Mouse (Mus musculus): Measurements from ENCODE around the gene Ppil6.

The Ppil6 gene

DNA sequence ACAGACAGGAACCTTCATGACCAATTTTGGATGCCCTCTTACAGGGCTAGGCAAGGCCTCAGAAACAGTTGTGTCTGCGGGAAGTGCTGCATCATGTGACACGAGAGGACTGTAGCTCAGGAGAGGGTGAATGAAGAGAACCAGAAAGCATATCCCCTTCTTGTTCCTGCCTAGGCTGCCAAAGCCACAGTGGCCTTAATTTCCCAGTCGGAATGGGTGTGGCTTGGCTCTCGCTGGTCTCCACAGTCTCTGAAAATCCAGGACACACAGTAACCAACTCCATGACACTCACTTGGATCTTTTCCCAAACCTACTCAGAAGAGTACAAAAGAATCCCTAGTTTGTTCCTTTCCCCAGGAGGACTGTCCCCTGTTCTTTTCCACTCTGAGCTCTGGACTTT lies 10.7 kb downstream of the Ppil6 start:
- TF ChIP-seq GATA4 (IDR thresholded peaks at IDR 0.05; ENCODE audit: insufficient replicate concordance, low read length), result no peak

DNA sequence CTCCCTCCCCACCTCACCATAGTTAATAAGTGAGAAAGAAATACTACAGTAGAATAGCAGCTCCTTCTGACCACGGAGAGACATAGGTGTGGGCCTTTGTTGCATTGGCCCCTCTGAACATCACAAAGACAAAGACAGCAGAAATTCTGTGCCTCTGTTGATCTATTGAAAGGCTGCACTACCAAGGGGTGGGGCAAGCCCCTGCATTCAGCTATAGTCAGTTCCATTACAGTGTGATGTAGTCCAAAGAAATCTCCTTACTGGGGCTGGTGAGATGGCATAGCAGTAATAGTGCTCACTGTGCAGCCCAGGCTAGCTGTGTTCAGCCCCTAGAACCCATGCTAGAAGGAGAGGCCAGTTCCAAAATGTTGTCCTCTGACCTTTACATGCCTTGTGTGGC lies 14.8 kb downstream of the Ppil6 start:
- no peak for TF ChIP-seq GATA4 (IDR thresholded peaks at IDR 0.05; ENCODE audit: insufficient replicate concordance, low read length)

DNA sequence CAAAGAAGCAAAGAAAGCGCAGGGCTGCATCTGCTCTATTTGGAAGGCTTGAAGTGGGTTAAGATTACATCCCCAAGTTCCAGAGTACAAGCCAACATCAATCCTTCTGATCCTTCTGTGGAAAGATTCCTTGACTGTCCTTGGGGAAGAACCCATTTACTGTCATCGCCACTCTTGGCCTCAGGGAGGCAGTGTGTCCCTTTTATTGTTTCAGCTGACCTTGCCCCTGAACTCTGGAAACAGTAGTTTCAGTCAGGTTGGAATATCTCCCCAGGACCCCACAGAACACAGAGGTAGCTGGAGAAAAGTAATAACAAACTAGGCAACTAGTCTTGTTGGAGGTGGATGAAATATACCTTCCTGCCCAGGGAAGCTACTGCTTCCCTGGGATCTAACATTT lies 18.9 kb downstream of the Ppil6 start:
- no peak for TF ChIP-seq GATA4 (IDR thresholded peaks at IDR 0.05; ENCODE audit: insufficient replicate concordance, low read length)

DNA sequence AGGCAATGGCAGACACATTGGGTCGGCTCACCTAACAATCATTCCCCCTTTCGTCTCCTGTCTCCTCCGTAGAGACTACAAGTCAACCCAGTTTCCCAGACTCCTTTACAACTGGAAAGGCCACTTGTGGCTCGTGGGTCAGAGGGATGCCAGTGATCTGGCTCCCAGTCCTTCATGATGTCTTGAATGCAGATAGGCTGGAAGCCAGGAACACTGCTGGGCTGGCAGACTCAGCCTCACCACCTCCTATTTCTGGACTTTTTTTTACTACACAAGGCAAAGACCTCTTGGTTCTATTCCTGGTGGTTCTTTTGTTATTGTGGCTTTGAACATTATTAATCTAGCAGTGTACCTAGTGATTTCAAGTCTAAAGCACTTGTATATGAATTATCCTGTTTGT lies 24.1 kb downstream of the Ppil6 start:
- TF ChIP-seq GATA4 (IDR thresholded peaks at IDR 0.05; ENCODE audit: insufficient replicate concordance, low read length), result no peak

DNA sequence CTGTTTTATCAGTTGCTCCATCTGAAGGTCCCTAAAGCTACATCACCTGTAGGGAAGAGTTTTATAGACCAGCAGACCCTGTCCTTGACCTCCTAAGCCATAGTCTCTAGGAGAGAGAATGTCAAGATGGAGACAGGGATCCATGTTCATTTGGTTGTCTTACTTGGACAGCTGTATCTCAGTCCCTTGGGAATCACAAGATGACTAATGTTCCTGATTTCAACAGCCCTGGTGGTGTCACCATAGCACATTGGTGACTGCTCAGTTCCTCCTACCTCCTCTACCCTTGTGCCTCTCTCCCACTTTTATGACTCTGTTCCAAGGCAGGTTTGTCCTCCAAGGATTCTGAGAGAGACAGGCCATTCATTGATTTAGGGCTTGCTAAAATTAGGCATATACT lies 24.7 kb downstream of the Ppil6 start:
- no peak for TF ChIP-seq GATA4 (IDR thresholded peaks at IDR 0.05; ENCODE audit: insufficient replicate concordance, low read length)

DNA sequence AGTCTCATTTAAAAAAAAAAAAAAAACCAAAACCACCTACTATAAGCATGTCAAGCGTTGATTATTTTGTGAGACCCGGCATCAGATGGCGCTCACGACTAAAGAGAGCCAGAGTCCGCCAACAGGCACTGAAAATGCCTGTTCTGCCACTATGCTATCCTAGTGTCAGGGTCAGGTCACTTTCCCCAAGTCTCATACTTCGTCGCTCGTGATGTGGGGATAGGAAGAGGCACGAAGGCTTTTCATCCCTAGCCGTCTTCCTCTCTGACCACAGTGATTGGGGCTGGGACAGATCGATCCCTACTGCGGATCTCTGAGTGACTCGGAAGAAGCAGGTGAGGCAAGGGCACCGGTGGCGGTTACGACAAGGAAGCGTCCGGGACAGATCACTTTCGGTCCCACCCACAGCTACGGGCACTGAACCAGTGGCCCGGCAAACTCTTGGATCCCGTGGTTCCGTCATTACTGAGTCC lies 28.3 kb downstream of the Ppil6 start:
- no peak for TF ChIP-seq GATA4 (IDR thresholded peaks at IDR 0.05; ENCODE audit: insufficient replicate concordance, low read length)

DNA sequence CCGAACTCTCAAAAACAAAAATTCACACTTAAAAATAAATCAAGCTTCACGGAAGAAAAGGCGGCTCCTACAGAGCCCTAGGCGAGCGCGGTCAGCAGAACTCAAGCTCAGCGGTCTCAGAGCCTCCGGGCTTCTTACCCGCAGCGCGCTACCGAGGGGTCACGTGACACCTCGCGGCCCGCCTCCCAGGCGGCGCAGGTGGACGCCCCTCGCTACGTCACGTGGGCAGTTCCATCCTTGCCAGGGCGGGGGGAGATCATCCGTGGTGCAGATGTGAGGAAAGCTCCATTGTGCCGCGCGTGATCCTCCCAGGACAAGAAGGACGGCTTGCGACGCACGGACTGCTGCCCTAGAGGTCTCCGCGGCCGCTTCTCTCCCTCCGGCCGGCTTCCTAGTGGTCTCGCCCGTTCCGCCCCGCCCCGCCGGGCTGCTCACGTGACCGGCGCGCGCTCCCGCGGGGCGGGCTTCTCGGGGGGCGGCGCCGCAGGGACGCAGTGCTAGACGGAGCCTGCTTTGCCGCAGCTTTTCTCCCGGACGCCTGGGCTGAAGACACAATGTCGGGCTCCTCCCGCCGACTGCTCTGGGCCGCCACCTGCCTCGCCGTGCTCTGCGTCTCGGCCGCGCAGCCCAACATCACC lies 28.9 kb downstream of the Ppil6 start, which contains the start of gene Cd164:
Cd164 (plus strand) TSS at position 434 of the 638 bp plus-strand sequence.
- TF ChIP-seq GATA4 (IDR thresholded peaks at IDR 0.05; ENCODE audit: insufficient replicate concordance, low read length), result 0 out of 2 replicates have a peak, but pooled peaks have one; percentile 2

DNA sequence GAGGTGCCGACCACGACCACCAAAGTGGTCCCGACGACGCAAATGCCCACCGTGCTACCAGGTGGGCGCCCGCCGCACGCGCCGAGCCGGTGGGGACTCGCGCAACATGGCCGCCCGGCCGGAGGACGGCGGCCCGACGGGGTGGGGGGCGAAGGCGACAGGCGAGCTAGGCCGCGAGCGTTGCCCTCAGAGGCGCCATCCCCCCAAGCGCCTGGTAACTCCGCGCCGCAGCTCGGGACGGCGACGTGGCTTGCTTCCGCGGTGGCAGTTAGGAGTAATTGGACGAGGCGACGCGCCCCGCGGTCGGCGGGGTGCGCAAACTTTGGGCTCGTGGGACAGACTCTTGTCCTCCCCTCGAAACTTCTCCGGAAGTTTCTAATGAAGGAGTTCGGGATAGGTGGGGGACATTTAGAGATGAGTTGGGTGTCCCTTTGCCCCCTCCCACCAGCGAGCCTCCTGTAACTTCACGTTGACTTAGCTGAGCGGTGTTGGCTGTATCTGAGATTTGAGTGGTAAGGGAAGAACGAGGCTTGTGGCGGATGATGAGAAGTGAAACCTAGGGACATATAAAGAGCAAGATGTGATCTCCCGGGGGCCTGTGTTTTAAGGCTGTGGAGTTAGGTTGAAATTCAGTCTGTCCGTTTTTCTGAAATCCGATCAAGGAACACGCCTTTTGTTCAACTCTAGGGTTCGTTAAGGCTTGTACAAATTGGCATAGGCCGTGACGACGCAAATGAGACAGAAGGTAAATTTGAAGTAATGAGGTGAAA lies 29.6 kb downstream of the Ppil6 start:
- no peak for TF ChIP-seq GATA4 (IDR thresholded peaks at IDR 0.05; ENCODE audit: insufficient replicate concordance, low read length)

DNA sequence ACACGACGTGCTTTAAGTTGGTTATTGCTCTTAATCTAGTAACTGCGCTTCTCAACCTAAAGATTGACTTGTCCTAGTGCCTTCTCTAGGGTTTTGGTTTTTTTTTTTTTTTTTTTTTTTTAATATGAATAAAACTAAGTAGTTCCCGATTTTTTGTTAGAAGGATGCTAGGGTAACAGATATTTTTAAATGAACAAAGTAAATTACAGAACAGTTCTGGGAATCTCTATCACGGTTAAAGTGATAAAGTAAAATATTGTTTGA lies 30.1 kb downstream of the Ppil6 start:
- no peak for TF ChIP-seq GATA4 (IDR thresholded peaks at IDR 0.05; ENCODE audit: insufficient replicate concordance, low read length)

DNA sequence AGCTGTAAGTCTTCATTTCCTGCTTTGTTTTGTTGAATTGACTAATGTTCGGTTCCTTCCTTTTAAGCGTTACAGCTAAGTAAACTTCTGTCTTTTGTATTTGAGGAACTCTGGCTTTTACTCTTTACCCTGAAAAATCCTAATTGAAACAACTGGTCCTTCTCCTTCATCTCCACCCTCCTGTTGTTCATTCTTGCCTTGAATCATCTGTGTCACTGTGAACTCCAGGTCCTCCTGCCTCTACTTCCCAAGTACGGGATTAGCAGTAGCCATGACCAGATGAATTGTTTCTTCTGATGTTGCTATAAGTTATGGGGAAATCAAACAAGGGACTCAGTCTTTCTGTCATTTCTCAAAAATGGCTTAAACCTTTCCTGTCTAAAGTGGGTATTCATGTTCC lies 33.1 kb downstream of the Ppil6 start:
- no peak for TF ChIP-seq GATA4 (IDR thresholded peaks at IDR 0.05; ENCODE audit: insufficient replicate concordance, low read length)

DNA sequence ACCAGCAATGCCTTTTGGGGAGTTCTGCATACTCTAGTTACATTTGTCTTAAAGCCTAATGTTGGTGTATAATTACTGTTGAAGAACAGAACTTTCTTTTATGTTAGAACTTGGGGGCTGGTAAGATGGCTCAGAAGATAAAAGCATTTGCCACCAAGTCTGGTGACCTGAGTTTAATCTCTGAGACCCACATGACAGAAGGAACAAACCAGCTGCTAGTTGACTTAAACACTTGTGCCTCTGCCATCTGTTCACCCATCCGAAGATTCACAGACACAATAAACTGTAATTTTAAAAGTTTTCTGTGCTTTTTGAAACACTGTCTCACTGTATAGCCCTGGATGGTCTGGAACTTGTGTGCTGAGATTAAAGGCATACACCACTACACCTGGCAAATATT lies 35.5 kb downstream of the Ppil6 start:
- no peak for TF ChIP-seq GATA4 (IDR thresholded peaks at IDR 0.05; ENCODE audit: insufficient replicate concordance, low read length)

DNA sequence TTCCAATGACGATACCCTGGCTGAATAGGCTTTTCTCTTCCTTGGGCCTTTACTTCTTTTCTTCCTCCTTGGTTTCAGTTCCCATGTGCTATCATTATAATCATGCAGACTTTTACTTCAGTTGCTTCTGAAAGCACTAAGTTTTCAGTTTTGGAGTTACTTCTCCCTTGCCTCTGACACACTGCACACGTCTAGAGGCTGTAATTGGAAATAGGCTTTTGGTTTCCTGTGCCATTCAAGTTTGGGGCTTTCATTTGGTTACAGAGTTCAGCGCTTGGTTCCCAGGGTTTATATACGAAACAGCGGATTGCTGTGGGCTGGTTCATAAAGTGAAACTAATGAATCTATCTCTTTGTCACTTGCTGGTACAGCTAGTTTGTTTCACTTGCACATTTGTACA lies 39.7 kb downstream of the Ppil6 start:
- no peak for TF ChIP-seq GATA4 (IDR thresholded peaks at IDR 0.05; ENCODE audit: insufficient replicate concordance, low read length)

DNA sequence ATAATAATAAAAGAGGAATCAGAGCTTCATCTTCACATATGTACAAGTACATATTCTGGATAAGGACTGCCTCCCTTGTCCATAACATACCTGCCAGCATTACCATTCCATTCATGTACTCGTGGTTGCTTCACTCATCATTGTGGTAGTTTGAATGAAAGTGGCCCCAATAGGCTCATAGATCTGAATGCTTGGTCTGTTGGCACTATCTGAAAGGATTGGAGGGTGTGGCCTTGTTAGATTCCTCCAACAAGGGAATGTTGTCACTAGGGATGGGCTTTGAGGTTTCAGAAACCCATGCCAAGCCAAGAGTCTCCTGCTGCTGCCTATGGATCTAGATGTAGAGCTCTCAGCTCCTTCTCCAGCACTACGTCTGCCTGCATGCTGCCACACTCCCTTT lies 45.8 kb downstream of the Ppil6 start:
- TF ChIP-seq GATA4 (IDR thresholded peaks at IDR 0.05; ENCODE audit: insufficient replicate concordance, low read length), result no peak

DNA sequence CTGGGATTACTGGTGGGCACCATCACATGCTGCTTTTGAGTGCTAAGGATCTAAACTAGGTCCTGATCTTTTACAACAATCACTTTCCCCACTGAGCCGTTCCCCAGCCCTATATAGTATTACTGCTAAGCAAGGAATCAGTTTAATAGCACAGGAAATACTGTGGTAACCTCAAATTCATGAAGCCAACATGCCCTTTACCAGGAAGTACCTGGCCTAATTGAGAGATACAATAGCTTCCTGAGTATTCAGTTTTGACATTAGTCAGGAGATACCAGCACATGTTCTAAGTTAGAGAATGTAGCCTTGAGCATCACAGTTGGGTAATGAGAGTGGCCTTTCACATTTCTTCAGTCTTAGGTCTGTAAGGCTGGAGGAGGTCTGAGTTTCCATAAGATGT lies 46.5 kb downstream of the Ppil6 start:
- TF ChIP-seq GATA4 (IDR thresholded peaks at IDR 0.05; ENCODE audit: insufficient replicate concordance, low read length), result no peak

DNA sequence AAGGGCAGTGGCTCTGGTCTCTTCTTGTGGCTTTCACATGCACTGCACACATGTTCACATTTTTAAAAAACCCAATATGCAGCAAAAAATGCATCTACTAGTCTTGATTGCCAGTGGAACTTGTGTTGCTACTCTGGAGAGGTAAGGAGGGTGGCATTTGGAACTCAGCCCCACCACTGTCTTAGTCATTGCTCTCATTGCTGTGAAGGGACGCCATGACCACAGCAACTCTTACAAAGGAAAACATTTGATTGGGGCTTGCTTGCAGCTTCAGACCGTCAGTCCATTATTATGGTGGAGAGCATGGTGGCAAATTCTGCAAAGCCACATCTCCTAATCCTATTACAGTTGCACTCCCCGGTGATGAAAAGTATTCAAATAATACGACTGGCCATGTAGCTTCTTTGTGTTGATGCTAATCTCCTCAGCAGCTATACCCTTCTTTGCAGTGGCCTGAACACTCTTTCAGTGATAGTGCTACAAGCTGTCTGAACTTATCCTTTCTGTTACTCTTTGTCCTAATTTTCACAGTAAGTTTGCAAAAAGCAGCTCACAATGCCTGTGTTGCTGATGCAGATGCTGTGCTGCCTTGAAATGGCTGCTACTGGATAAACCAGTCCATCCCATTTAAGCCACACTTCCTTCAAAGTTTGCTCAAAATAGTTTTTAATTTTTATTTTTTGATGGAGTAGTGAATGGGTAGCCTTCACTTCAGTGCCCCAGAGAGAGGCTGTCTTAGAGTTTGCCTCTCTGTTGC lies 47.2 kb downstream of the Ppil6 start:
- TF ChIP-seq GATA4 (IDR thresholded peaks at IDR 0.05; ENCODE audit: insufficient replicate concordance, low read length), result no peak

DNA sequence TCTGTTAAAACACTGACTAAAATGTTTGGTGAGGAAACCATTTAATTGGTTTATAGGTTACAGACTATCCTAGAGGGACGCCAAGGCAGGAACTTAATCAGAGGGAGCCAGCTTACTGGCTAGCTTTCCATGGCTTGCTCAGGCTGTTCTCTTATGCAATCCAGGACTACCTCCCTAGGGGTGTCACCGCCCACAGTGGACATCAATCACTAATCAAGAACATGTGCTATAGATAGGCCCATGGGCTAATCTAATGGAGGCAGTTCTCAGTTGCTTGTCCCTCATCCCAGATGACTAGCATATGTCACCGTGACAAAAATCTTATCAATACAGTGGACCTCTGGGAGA lies 47.7 kb downstream of the Ppil6 start:
- no peak for TF ChIP-seq GATA4 (IDR thresholded peaks at IDR 0.05; ENCODE audit: insufficient replicate concordance, low read length)
